Mouse (Mus musculus) ovary, postnatal 36 days (tissue): ENCODE results near the gene Siae.

ENCODE experiments used
- DNase-seq: peaks from one replicate; pipeline ENCODE4 v3.0.0; 2022; ENCODE audit warnings: low spot score, mixed read lengths

The Siae gene

DNA sequence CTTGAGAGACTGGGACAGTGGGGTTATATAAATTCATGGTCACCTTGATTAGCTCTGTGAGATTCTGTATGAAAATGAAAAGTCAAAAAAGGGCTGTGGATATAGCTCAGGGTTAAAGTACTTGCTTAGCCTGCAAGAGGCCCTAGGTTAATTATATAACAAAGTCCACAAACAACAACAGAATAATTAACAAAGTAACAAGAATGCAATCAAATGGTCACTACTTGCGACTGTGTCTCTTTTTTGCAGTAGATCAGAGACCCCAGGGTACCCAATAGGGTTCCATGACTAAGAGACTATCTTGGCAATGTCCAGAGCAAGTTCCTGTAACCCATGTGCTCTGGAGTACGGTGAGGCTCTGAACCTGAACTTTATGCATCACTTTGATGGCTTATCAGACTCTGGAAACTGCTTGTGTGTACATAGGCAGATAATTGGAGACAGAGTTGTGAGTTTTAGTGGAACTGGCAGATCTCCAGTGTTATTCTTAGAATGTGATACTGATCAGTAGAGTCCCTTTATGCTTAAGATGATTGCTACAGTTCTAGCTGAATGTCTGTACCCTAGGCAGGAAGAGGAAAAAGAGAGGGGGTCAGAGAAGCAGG lies 13.8 kb downstream of the Siae start:
- DNase-seq, result no peak

DNA sequence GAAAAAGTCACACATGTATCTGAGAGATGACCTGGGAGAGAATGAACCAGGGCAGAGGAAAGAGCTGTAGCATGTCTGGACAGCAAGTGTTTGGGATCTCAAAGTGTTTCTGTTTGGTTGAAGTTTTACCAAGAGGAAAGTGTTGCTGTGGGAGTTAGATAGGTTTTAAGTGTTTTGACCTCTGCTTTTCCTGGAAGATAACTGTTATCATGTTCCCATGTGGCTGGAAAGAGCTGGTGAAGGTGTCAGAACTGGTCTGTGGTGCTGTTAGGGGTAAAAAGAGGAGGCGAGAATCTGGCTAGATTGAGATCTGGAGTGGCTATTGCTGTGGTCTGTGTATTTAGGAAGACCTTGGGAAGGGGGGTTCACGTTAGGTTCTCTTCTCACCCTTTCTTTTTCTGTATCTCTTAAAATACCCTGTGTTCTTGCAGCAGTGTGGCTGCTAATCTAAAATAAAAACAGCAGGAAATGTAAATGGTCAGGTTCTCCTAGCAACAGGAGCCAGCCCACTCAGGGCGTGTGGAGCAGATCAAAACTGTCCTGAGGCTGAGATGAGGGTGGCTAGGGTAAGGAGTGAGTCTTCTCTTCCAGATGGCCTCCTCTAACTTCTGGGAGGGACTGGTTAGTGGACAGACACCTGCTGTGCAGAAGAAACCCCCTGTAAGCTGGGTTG lies 16.8 kb downstream of the Siae start:
- DNase-seq, result no peak

DNA sequence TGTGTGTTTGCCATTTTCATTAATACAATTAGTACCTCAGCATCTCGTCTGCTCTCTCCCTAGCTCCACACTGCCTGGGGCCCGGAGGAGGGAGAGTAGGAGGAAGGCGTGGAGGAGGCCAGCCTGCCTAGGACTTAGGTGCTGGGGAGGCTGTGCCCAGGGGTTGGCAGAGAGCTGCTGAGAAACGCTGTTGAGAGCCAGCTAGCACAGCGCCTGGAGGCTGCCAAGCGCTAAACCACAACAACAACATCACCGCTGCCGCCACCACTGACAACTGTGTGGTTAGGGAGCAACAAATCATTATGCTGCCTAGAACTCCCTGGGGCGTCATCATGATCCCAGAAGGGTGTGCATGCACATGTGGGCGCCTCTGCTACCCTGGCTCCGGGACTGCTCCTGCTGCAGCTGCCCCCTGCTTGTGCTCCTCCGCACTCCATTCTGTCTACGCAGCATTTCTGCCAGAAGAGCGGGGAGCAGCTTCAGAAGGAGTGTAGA lies 21.0 kb downstream of the Siae start:
- DNase-seq, result no peak

DNA sequence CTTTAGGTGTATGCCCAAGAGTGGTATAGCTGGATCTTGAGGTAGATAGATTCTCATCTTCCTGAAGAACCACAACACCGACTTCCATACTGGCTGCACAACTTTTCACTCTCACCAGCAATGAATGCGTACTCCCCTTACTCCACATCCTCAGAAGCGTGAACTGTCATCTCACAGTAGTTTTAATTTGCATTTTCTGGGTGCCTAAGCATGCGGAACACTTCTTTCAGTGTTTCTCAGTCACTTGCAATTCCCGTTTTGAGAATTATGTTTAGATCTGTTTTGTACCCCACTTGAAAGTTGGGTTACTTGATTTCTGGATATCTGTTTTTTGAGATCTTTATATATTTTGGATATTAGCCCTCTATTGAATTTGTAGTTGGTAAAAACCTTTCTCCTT lies 28.1 kb downstream of the Siae start:
- DNase-seq, result no peak

DNA sequence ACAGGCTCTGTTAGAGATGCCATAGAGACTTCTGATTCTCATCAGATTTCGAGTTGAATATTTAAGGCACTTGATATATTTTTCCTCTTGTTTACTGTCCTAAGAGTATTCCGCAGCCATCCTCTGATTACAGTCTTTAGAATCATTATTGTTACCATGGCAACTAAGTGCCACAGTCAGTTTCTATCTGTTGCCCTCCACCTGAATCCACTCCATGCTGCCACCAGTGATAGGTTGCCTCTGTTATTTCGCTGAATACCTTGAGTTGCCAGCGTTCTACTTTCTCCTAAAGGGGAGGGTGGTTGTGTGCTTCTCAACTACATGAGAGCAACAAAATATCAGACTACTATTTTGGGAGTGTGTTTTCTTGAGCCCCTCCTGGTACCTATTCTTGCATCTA lies 31.2 kb downstream of the Siae start:
- DNase-seq, result no peak

DNA sequence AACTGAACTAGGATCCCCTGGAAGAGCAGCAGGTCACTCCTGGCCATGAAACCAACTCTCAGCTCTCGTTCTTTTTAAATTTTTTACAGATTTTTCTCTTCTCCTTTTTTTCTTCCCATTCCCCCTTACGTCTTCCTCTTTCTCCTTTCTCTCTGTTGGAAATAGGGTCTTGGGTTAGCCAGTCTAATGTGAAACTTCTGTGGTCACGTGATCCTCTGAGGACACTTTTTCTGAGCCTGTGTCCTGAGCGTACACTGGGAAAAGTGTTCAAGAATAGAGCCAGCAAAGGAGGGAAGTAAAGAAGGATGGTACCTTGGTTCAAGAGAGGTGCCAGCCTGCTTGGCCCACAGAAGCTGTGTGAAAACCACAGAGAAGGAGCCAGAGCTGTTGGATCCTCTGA lies 34.9 kb downstream of the Siae start:
- DNase-seq, result no peak

DNA sequence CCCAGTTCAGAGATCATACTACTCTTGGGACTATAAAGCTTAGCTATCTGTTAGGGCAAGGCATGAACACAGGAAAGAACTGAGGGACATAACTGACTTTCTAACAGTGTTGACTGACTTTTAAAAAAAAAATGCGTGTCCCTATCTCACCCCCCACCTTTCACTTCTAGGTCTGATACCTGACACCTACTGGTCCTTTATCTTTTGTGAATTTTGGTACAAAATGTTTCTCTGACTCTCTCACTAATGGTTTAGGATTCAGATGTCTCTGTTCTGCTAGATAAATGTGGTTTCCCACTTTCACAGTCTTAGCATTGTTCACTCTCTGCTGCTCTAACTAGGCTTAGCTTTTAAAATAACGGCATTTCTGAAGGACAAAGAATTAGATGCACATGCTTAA lies 36.5 kb downstream of the Siae start:
- DNase-seq, result no peak

DNA sequence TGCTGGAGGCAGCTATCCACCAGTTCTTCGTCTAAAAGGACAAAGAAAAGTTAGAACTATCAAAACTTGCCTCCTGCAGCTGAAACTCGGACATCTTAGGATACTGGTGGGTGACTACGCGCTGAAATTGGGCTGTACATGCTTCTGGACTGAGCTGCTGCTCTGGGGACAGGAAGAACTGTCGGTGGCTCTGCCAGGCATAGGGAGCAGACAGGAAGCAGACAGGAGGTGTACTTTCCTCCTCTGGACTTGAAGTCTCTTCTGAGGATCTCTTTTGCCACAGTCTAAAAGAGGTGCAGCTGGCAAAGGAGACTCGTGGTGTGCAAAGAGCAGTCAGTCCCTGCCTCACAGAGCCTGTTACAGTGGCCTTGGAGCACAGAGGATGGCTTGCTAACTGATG lies 37.1 kb downstream of the Siae start:
- no peak for DNase-seq

DNA sequence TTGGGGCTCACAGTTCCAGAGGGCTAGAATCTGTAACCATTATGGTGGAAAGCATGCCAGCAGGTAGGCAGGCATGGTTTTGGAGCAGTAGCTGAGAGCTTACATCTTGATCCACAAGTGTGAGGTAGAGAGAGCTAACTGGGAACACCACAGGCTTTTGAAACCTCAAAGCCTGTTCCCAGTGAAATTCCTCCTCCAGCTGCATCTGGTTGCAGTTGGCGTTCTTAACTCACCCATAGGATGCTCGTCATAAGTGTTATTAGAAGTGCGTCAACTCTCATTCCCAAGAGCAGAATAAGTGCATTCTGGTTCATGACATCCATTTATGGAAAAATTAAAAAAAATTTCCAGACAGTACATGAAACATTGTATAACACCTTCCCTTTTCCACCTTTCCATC lies 38.2 kb downstream of the Siae start:
- no peak for DNase-seq

DNA sequence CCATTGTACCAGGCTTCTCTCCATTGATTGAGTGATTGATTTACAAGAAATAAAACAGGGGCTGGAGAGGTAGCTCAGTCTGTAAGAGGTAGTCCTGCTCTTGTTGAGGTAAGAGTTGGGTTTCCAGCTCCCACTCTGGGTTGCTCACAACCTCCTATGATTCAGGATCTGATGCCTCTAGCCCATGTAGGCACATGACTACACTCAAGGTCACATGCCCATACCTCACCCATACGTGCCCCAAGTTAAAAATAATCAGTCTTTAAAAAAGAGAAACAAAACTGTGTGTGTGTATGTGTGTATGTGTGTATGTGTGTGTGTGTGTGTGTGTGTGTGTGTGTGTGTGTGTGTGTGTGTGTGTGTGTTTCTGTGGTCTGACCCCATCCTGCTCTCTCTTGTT lies 40.1 kb downstream of the Siae start:
- DNase-seq, result no peak

DNA sequence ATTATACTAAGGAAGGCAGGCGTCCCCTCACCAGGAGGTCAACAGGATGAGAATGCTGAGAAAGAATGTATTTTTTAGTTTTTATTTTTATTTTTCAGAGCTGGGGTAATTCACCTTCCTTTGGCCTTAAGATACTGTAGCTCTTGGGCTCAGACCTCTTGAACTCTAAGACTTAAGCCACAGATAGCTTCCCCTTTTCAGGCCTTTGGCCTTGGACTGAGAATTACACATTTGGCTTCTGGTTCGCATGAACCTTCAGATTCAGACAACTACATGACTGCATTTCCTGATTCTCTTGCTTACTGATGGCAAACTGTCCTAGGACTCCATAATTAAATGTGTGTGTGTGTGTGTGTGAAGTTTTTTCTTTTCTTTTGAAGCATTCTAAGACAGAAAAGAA lies 43.1 kb downstream of the Siae start:
- no peak for DNase-seq

DNA sequence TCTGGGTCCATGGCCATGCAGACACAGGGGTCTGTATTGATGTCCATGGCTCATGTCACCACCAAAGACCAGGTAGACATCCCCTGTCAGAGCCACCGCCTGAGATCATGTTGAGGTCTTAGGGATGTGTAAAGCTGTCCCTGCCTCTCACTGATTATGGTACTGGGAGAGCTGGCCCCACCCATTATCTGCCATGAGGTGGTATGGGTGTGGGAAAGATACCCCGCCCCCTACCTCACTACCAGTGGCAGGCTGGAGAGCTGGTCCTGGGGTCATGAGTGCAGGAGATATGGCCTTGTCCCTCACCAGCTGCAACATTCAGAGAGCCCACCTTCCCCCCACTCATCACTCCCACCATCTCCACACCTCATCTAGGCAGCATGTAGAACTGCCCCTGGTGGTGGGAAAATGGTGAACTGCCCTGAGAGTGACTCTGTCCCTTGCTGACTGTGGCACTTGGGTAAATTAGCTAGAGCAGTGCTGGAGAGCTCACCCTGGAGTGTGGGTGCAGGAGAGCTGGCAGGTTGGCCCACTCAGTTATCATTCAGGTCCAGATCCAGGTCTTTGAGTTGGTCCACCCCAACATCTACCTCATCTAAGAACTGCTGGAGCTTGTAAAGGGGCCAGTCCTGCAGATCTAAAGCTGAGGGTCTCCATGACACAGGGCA lies 45.2 kb downstream of the Siae start:
- DNase-seq, result no peak

DNA sequence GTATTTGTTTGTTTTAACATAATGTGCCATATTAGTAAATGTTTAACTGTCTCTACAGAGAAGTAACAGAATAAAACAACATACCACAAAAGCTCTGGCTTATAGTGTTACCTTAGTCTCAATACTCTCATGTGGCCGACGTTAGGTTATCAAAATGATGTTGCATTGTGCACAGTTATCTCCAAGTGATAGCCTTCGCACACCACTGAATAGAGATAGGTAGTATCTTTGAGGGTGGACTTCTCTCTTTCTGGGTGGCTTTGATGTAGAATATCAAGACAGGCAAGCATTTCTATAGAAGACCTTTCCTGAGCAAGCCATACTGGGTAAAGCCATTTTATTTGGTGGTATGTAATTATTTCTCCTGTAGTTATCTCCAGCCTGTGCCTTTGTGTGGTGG lies 49.6 kb downstream of the Siae start:
- DNase-seq, result no peak

DNA sequence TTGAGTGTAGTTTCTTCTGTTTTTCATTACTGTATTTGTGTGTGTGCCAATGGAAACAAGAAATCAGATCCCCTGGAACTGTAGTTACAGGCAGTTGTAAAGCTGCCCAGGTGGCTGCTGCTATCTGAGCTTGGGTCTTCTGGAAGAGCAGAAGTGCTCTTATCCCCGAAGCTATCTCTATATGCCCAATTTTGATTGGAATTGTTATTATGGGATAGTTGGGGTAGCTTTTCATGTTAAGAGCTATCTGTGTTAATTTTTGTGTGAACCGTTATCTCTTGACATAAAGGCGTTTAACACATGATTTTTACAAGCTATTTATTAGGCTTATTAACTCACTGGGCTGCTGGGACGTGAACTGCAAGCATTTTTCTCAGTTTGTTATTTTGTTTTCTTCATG lies 54.1 kb downstream of the Siae start:
- DNase-seq, result no peak

DNA sequence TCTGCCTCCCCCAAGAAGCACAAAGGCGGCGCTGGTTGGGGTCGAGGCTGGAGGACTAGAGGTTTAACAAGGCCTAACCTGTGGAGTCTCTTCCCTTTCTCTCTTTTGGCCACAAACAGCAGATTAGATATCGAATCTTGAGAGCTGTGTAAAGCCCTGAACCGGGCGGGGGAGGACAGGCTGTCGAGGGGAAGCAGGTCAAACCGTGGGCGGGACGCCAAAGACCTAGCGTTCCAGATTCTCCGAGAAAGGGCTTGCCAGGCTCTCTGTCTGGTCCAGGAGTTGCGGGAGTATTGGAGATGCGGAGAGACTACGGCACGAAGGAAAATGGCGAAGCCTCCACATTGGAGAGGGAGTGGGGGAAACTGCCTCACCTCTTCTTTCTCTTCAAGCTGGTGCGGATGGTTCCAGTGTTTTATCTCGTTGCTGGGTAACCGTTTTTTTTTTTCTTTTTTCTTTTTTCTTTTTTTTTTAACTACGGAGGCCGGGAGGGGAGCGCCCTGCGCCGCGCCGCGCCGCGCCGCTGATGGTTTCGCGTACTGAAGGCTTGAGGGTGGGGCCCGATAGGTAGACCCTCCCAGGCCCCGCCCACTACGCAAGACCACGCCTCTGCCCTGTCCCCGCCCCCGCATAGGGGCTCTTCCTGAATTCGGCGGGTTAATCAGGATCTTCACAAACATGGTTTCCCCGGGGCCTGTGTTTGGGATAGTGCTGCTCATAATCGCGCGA lies 57.8 kb downstream of the Siae start, which contains the start of gene Spa17:
Spa17 (minus strand) TSS at position 541 of the 729 bp plus-strand sequence.
- DNase-seq, result peak; percentile 91

DNA sequence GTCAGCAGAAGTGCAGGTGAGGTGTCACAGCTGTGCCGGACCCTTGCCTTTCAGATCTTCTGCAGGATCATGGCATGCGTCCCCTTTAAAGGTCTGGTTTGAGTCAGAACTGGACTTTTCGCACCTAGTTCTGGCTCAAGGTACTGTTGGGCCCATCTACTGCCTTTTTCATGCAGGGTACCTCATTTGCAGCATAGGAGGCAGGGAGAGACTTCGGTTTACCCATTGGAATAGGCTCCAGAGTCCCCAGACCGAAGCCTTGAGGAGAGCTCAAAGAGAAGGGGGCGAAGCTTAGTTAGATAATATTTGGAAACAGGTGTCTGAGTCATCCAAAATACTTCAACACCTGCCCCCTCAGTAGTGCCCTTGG lies 58.4 kb downstream of the Siae start:
- no peak for DNase-seq

DNA sequence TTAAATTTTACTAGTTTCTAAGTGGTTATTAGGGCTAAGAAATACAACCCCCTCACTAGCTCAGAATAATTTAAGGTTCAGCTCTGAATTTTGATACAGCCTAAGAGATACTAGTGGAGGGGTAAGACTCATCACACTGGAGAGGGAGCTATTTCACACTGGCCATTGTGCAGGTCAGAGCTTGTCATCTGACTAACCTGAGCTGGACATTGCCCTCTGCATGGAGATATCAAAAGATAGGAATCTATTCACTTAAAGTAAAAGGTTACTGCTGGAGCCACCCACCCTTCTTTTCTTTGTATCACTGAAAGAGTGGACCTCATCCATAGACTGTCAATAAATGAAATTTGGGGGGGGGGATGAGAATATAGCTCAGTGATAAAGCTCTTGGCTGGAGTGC lies 58.8 kb downstream of the Siae start:
- no peak for DNase-seq

DNA sequence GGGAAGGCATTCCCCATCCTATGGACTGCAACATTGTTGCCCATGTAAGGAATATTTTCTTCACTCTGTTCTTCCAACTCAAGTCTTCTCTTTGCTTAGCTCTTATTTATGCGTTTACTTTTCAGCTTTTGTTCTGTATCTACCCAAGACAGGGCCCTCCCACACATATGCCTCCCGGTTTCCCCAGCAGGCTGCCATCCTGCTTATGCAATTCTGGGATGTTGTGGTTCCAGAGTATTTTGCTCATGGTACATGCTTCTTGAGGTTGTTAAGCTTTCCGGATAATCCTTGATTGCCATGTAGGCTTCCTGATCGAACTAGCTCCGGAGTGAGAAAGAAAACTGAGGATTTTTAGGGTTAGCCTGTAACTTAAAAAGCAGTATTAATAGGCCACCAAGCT lies 59.7 kb downstream of the Siae start:
- DNase-seq, result no peak

DNA sequence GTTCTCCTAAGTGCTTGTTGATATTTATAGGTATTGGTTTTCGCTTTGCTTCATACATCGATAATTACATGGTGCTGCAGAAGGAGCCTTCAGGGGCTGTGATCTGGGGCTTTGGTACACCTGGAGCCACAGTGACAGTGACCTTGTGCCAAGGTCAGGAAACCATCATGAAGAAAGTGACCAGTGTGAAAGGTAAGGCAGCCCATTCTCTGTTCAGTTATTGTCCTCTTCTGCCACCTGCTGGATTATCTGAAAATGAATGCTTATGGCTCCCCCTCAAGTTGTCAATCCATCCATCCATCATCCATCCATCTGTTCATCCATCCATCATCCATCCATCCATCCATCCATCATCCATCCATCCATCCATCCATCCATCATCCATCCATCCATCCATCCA lies 61.3 kb downstream of the Siae start:
- no peak for DNase-seq

DNA sequence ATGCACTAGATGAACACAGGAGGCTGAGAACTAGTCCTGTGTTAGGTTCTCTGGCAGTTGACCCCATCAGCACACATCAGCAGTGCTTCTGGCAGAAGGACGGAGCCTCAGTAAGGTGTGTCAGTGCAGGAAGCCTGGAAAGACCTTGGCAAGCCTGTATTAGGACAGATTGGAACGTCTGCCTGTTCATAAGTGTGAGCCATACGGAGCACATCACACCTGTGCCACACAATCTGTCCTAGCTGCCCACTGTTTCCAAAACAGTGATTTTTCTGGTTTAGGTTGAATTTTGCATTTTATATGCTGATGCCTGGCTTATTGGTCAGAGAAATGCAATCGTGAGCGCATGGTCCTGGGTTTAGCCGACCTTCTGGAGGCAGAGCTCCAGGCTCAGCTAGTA lies 65.8 kb downstream of the Siae start:
- no peak for DNase-seq

DNA sequence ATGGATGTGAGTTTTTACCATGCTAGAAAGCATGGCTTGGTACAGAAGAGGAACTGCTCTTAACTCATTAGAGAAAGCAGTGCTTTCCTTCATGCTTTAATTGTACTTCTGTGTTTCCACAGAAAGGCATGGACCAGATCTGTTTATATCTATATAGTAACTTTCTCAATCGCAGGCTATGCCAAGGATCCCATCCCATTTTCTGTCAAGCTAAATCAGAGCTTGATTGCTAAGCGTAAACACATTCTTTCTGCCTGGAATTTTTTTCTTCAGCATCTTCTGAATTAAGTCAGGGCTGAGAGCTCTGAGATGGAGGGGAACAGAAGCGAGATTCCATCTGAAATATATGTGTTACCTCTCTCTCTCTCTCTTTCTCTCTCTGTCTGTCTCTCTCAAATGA lies 68.5 kb downstream of the Siae start:
- DNase-seq, result no peak

DNA sequence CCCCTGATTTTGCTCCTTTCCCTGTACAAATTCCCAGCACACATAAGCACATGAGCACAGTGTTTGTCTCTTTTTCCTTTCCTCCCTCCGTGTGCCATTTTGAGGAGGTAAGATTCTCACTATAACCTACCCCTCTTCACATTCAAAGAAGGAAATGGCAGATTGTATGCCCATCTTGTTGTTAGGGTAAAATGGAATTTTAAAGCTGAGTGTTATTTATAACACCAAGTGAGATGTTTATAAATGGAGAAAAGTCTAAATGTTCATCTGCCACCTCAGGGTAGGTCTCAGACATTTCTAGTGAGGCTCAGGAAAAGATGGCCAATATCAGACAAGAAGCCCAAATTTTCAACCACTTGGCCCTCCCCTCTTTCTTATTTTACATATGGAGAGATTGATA lies 69.0 kb downstream of the Siae start:
- DNase-seq, result no peak

DNA sequence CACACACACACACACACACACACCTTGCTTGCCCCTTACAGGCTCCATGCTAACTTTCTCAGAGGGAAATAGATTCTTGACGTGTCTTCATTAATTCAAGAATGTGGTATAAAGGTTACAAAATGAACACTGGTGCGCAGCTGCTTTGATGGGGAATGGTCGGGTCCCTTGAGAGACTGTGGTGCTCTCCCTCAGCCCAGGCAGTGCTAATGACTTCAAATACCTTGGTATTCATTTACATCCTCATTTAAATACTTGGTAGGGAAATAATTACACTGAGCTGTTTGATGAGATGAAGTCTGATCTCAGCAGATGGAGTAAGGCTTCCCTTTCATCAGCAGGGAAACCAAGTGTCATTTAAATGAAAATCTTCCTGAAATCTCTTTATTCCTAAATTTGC lies 69.6 kb downstream of the Siae start:
- DNase-seq, result no peak
